ENCODE assay signal across 7 mouse cellular contexts in the genomic region with DNA sequence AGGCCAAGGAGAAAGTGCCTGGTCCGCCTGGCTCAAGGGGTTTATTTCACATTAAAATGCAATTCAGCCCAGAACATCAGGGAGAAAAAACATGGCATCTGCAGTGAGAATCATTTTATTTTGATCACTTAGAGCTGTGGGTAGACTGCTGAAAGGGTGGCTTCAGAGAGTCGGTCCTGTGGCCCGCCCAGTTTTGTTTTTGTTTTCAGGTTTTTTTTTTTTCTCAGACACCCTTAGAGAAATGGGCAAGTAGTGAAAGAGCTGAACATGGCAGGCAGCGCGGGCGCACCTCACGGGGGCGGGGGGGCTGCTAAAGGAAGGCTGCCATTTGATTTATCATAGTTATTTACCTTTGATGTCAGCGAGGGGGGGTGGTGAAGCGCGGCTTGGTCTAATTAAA. TPM values are rescaled to one million over a fixed set of nuclear protein-coding genes. Genes with fewer than 3 reads are reported as not detected.
DNase-seq lines count a peak whose midpoint lies in the region; ATAC-seq and TF ChIP-seq lines count a peak whose summit lies in the region.

No protein-coding gene starts in this region.

- H3K4me3 ChIP-seq in lung, postnatal 0 days (ENCODE audit: low read depth, low read length), result 0 out of 2 replicates have a peak overlapping the region, but pooled peaks have one; percentile 12
- H3K4me3 ChIP-seq in forebrain, embryonic 16.5 days (replicated peaks; ENCODE audit: low read length), result peak overlapping the region; percentile 42
- H3K4me3 ChIP-seq in limb, embryonic 15.5 days, result peak overlapping the region; percentile 29
- H3K4me3 ChIP-seq in stomach, embryonic 16.5 days (replicated peaks; ENCODE audit: low read length), result peak overlapping the region; percentile 33

- TF ChIP-seq EP300 in lung, postnatal 0 days (IDR thresholded peaks at IDR 0.05), result no peak

- H3K27ac ChIP-seq in lung, postnatal 0 days (ENCODE audit: low read length), result no peak overlapping the region
- H3K27ac ChIP-seq in forebrain, embryonic 16.5 days (ENCODE audit: low read length), result no peak overlapping the region
- H3K27ac ChIP-seq in limb, embryonic 15.5 days, result no peak overlapping the region
- no peak overlapping the region for H3K27ac ChIP-seq in stomach, embryonic 16.5 days (ENCODE audit: low read length)

- 18% methylated on average over 11 of the region's 11 CpGs for WGBS in lung, postnatal 0 days
- 8% methylated on average over 11 of the region's 11 CpGs for WGBS in forebrain, embryonic 16.5 days
- WGBS in limb, embryonic 15.5 days, result 13% methylated on average over 11 of the region's 11 CpGs
- WGBS in stomach, embryonic 16.5 days, result 18% methylated on average over 11 of the region's 11 CpGs

- no peaks in the 10 kb centered on the region for H3K4me1 ChIP-seq in lung, postnatal 0 days (ENCODE audit: insufficient read depth, low read depth, low read length)
- H3K4me1 ChIP-seq in forebrain, embryonic 16.5 days (replicated peaks; ENCODE audit: control insufficient read depth, insufficient read depth, low read length), result peaks cover 3% of the 10 kb centered on the region; the same call in 1 of the 2 replicates
- H3K4me1 ChIP-seq in limb, embryonic 15.5 days, result 0 out of 2 replicates have a peak, but pooled peaks cover 3% of the 10 kb centered on the region
- peaks cover 3% of the 10 kb centered on the region; the same call in 1 of the 2 replicates for H3K4me1 ChIP-seq in stomach, embryonic 16.5 days (ENCODE audit: control insufficient read depth, insufficient read depth, low read length)

- peak overlapping the region; percentile 43 for H3K4me2 ChIP-seq in lung, postnatal 0 days (replicated peaks; ENCODE audit: low read depth, low read length)
- peak overlapping the region; percentile 62 for H3K4me2 ChIP-seq in forebrain, embryonic 16.5 days (ENCODE audit: low read length)
- H3K4me2 ChIP-seq in limb, embryonic 15.5 days, result peak overlapping the region; percentile 79
- peak overlapping the region; percentile 52 for H3K4me2 ChIP-seq in stomach, embryonic 16.5 days (ENCODE audit: low read depth, low read length)

- H3K9ac ChIP-seq in lung, postnatal 0 days (replicated peaks; ENCODE audit: low read depth), result no peak overlapping the region
- H3K9ac ChIP-seq in forebrain, embryonic 16.5 days (replicated peaks; ENCODE audit: low read depth, low read length), result peak overlapping the region; percentile 22; the same call in 1 of the 2 replicates
- no peak overlapping the region for H3K9ac ChIP-seq in limb, embryonic 15.5 days
- H3K9ac ChIP-seq in stomach, embryonic 16.5 days (ENCODE audit: low read length), result no peak overlapping the region

- DNase-seq in lung, postnatal 0 days (ENCODE audit: low spot score), result no peak
- no peak for DNase-seq in lung, postnatal 4 days
- no peak for DNase-seq in adrenal gland, postnatal 36 days
- no peak for DNase-seq in right cerebral cortex, postnatal 36 days (ENCODE audit: low spot score in 2 of 2)

- H3K36me3 ChIP-seq in lung, postnatal 0 days (ENCODE audit: insufficient read depth, low read length), result no peaks in the 10 kb centered on the region
- H3K36me3 ChIP-seq in forebrain, embryonic 16.5 days (ENCODE audit: control insufficient read depth, insufficient read depth), result no peaks in the 10 kb centered on the region
- no peaks in the 10 kb centered on the region for H3K36me3 ChIP-seq in limb, embryonic 15.5 days
- no peaks in the 10 kb centered on the region for H3K36me3 ChIP-seq in stomach, embryonic 16.5 days (ENCODE audit: control insufficient read depth, insufficient read depth, low read length)

- ATAC-seq in lung, postnatal 0 days, result no peak
- ATAC-seq in forebrain, embryonic 16.5 days, result no peak
- no peak for ATAC-seq in limb, embryonic 15.5 days (ENCODE audit: insufficient number of reproducible peaks, low FRiP score, low TSS enrichment, low read depth)
- no peak for ATAC-seq in stomach, embryonic 16.5 days (ENCODE audit: insufficient read depth, low FRiP score)

- H3K9me3 ChIP-seq in lung, postnatal 0 days (ENCODE audit: low read length), result no peaks in the 10 kb centered on the region
- H3K9me3 ChIP-seq in forebrain, embryonic 16.5 days (ENCODE audit: control insufficient read depth, low read length), result no peaks in the 10 kb centered on the region
- H3K9me3 ChIP-seq in limb, embryonic 15.5 days, result no peaks in the 10 kb centered on the region
- H3K9me3 ChIP-seq in stomach, embryonic 16.5 days (replicated peaks; ENCODE audit: control insufficient read depth, low read length), result no peaks in the 10 kb centered on the region; the same call in 1 of the 2 replicates

- TF ChIP-seq CTCF in lung, postnatal 0 days (IDR thresholded peaks at IDR 0.05), result no peak

- 0 out of 2 replicates have a peak, but pooled peaks cover 8% of the 10 kb centered on the region for H3K27me3 ChIP-seq in lung, postnatal 0 days (replicated peaks; ENCODE audit: insufficient read depth, low read length)
- no peaks in the 10 kb centered on the region for H3K27me3 ChIP-seq in forebrain, embryonic 16.5 days (replicated peaks; ENCODE audit: control insufficient read depth, insufficient read depth, low read length)
- H3K27me3 ChIP-seq in limb, embryonic 15.5 days, result peaks cover 47% of the 10 kb centered on the region
- H3K27me3 ChIP-seq in stomach, embryonic 16.5 days (ENCODE audit: control insufficient read depth, insufficient read depth, low read length), result peaks cover 15% of the 10 kb centered on the region

RNA-seq across cellular contexts. Expression of gene Pcdh19, which starts 2.0 kb away (rescaled TPM):
- 0.39 and 0.62 TPM in 2 replicates for polyA plus RNA-seq in lung, postnatal 0 days (2015; fragmentation: Nextera tagmentation; extraction: Ambion mirVana)
- 14.2 and 18.0 TPM in 2 replicates for polyA plus RNA-seq in forebrain, embryonic 16.5 days (2015; fragmentation: Nextera tagmentation; extraction: Ambion mirVana)
- 4.8 and 5.2 TPM in 2 replicates for polyA plus RNA-seq in limb, embryonic 15.5 days (2015; fragmentation: Nextera tagmentation; extraction: Ambion mirVana)
- polyA plus RNA-seq in stomach, embryonic 16.5 days (2015; fragmentation: Nextera tagmentation; extraction: Ambion mirVana), result 3.2 and 4.2 TPM in 2 replicates
- total RNA-seq in adrenal gland, postnatal 36 days (2021), result 1 to 10 TPM; 7.2 to 8.5 TPM
